Mouse (Mus musculus) MEL (cell line): ENCODE results near the gene Pcsk4.

Experiments
- CHD2 ChIP-seq: IDR thresholded peaks from 2 replicates; pipeline ENCODE4 v1.6.1; 2011; ENCODE audit warnings: low read length, improper control_type of control experiment
- CTCF ChIP-seq, 3 experiments: IDR thresholded peaks in 2 of 3; conservative IDR thresholded peaks in 1 of 3; 2 replicates each; pipeline ENCODE4 v1.5.1; 2011 to 2012; ENCODE audit warnings: low read length in 3 of 3, low read depth in 2 of 3, mild to moderate bottlenecking in 2 of 3, improper control_type of control experiment in 1 of 3, inconsistent platforms in 1 of 3, mixed read lengths in 1 of 3, moderate library complexity in 1 of 3; ENCODE audit not compliant: control insufficient read depth in 1 of 3, insufficient read depth in 1 of 3, poor library complexity in 1 of 3, severe bottlenecking in 1 of 3
- ELF1 ChIP-seq: IDR thresholded peaks from 2 replicates; pipeline ENCODE4 v1.6.1; 2014; ENCODE audit warnings: low read depth, mild to moderate bottlenecking, inconsistent platforms, low read length, improper control_type of control experiment, moderate library complexity
- GATA1 ChIP-seq: IDR thresholded peaks from 2 replicates; pipeline ENCODE4 v1.6.1; 2011; ENCODE audit warnings: low read depth, low read length, improper control_type of control experiment
- MEF2A ChIP-seq: IDR thresholded peaks from 2 replicates; pipeline ENCODE4 v1.6.1; 2014; ENCODE audit warnings: low read depth, mild to moderate bottlenecking, inconsistent platforms, low read length, improper control_type of control experiment; ENCODE audit not compliant: poor library complexity, insufficient replicate concordance, severe bottlenecking; ENCODE audit errors: extremely low read depth
- MXI1 ChIP-seq: IDR thresholded peaks from 2 replicates; pipeline ENCODE4 v1.6.1; 2011; ENCODE audit warnings: mild to moderate bottlenecking, low read depth, low read length, improper control_type of control experiment
- MYC ChIP-seq: IDR thresholded peaks from 2 replicates; pipeline ENCODE4 v1.6.1; 2011; ENCODE audit warnings: low read depth, mild to moderate bottlenecking, low read length, improper control_type of control experiment, moderate library complexity
- POLR2AphosphoS2 ChIP-seq: IDR thresholded peaks from 2 replicates; pipeline ENCODE4 v1.6.1; 2011; ENCODE audit warnings: low read length, improper control_type of control experiment
- TAL1 ChIP-seq: IDR thresholded peaks from 2 replicates; pipeline ENCODE4 v1.6.1; 2012; ENCODE audit warnings: mild to moderate bottlenecking, inconsistent platforms, low read length, moderate library complexity, mixed read lengths
- ZKSCAN1 ChIP-seq: IDR thresholded peaks from 2 replicates; pipeline ENCODE4 v1.6.1; 2012; ENCODE audit warnings: low read depth, mild to moderate bottlenecking, inconsistent platforms, low read length, improper control_type of control experiment, moderate library complexity

DNA sequence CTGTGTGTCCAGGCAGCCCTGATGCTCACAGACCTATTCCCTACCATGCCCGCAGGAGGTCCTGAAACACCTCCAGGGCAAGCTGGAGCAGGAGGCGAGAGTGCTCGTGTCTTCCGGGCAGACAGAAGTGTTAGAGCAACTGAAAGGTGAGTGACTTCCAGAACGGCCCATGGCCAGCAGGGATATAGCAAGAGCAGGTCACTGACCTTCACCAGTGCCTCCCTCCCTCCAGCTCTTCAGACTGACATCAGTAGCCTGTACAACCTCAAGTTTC, 27.3 kb downstream of the Pcsk4 start:
- TF ChIP-seq CTCF (IDR thresholded peaks at IDR 0.05 in 2 of 3, conservative IDR thresholded peaks at IDR 0.05 in 1 of 3; ENCODE audit: control insufficient read depth in 1 of 3, insufficient read depth in 1 of 3, low read depth in 2 of 3, low read length in 3 of 3, poor library complexity in 1 of 3, severe bottlenecking in 1 of 3) (no peak), GATA1 (no peak), CHD2 (no peak), ELF1 (no peak), POLR2AphosphoS2 (no peak), ZKSCAN1 (no peak), MXI1 (no peak), MYC (no peak), MEF2A (no peak), TAL1 (no peak)
